Mouse (Mus musculus) neutrophil, adult 65 days (primary cell): Measurements from ENCODE around the gene Rxra. TPM values are rescaled to one million over a fixed set of nuclear protein-coding genes. Genes with fewer than 3 reads are reported as not detected.

Source experiments
- total RNA-seq: library from RNA; stranded (reverse); gene quantifications from 2 replicates; pipeline ENCODE4 v1.2.4, GENCODE M21; 2023

The Rxra gene
- 28.1 and 36.6 TPM in 2 replicates for total RNA-seq

GRCm38 (mm10) chr2:27676106-27676477 is at the start of gene Rxra:
TSS of gene Rxra (plus strand) at chr2:27676440.

Other genes with a start within 250 kb of the Rxra start
- gene Vav2, start 249.4 kb upstream of the Rxra start, total RNA-seq = 6.9 and 7.9 TPM in 2 replicates
- 0.20 and 0.73 TPM in 2 replicates for gene Brd3os, start 234.1 kb upstream of the Rxra start, total RNA-seq
- 62.0 and 62.2 TPM in 2 replicates for gene Brd3, start 168.8 kb upstream of the Rxra start, total RNA-seq
- gene Wdr5, start 161.3 kb upstream of the Rxra start, total RNA-seq = 57.9 and 77.9 TPM in 2 replicates
- 3.2 TPM in 2 replicates for gene Col5a1, start 210.0 kb downstream of the Rxra start, total RNA-seq